Mouse (Mus musculus) adrenal gland, adult 8-10 months (tissue): ENCODE data around the gene Gm12394. TPM values are rescaled to one million over a fixed set of nuclear protein-coding genes. Genes with fewer than 3 reads are reported as not detected.
"Not testable (repeated sequence)": the region's sequence is repeated elsewhere in the genome, so short reads cannot be mapped to it uniquely, and the experiment has no call there.

Experiments
- DNase-seq: peaks from one replicate; pipeline ENCODE4 v3.0.0; 2022
- total RNA-seq, 4 experiments: library from RNA; stranded (reverse); gene quantifications; 2 replicates each; pipeline ENCODE4 v1.2.4; 2022

The Gm12394 gene
- total RNA-seq, 4 experiments from 2014 or later: 0.14 to 0.52 (median 0.22) TPM

DNA sequence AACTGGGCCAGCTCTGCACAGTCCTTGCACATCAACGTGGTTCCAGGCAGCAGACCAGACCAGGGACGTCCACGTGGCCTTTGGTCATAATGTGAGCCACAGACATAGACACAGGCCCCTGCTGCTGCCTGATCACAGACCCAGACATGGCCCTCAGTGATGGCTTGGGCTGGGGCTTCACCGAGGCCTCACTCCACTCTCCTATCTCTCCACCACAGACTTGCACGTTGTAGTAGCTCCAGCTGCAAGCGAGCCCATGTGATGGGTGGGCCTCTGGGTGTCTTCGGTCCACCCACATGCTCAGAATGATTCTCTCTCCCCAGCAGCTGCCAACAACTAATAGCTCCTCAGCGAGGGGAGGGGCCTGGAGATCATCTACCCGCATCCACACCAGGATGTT, 3.9 kb upstream of the Gm12394 start:
- not testable (repeated sequence) for DNase-seq

- not testable (repeated sequence) for DNase-seq
These were observed 2.8 kb downstream of the Gm12394 start, which contains the start of gene Fam205a1 for GRCm38 (mm10) chr4:42853788-42854187. Gene Fam205a1 (minus strand): TSS chr4:42853888.

DNA sequence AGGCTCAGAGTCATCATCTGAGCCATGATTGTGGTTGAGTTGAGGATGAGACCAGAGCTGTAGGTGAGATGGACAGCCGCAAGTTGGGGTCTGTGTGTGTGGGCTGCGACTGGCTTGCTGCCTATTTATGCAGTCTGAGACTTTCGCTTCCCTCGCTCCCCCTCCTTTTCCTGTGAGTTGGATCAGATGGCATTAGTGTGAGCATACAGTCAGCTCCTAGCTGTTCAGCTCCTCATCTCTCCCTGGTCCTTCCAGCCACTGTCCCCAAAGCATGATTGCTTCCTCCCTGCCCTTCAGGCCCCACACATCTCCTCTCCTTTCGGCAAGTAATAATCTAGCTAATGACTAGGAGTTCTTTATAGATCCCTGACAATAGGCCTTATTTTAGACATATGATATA, 82.7 kb downstream of the Gm12394 start, which contains the start of gene Ccl21a:
Gene Ccl21a (minus strand): TSS at position 101 of the 400 bp plus-strand sequence.
- DNase-seq: not testable (repeated sequence)

DNA sequence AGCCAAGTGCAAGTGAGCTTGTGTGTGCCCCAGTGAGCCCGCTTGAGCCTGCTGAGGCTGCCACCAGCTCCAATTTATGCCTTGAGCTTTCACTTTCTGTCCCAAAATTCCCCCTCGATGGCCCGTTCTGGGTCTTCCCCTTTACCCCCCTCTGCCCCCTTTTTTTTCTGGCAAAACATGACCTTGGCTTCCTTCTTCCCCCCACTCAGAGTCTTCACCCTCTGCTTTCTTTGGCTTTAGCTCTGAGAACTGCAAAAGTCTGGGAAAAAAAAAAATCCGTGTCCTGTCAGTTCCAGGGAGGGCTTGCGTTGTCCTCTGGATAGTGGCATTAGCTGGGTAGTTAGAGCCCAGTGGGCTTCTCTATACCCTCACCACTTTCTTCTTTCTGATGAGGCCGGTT, 100.1 kb downstream of the Gm12394 start, which contains the start of gene Ccl19:
Gene Ccl19 (minus strand): TSS at position 101 of the 400 bp plus-strand sequence.
- DNase-seq: not testable (repeated sequence)

GRCm38 (mm10) chr4:42735245-42735644, 121.3 kb downstream of the Gm12394 start, which contains the start of gene 4930578G10Rik:
Gene 4930578G10Rik (plus strand): TSS chr4:42735545.
- DNase-seq: not testable (repeated sequence)

Other genes starting within 250 kb of the Gm12394 start
- gene Gm10591, start 244.6 kb downstream of the Gm12394 start, total RNA-seq: not detected
- 10 to 100 TPM; 15.4 to 27.8 (median 19.9) TPM for gene Gm2564, start 227.1 kb downstream of the Gm12394 start, total RNA-seq
- 10 to 100 TPM in 1 of 4 experiments, 1 to 10 TPM in 1, not detected in 2; 1.5 to 11.7 TPM for gene Ccl27b, start 201.5 kb downstream of the Gm12394 start, total RNA-seq
- gene Il11ra2, start 194.9 kb downstream of the Gm12394 start, total RNA-seq: under 1 TPM in 2 of 4 experiments, not detected in 2; 0.37 to 0.38 TPM
- gene 4930578G10Rik, start 121.2 kb downstream of the Gm12394 start, total RNA-seq: 1 to 10 TPM in 1 of 4 experiments, under 1 TPM in 1, not detected in 2; 0.67 to 1.4 TPM
- 1 to 10 TPM; 1.8 to 7.0 (median 3.1) TPM for gene Ccl19, start 100.2 kb downstream of the Gm12394 start, total RNA-seq
- 10 to 100 TPM in 1 of 4 experiments, 1 to 10 TPM in 3; 4.1 to 10.2 (median 6.4) TPM for gene Ccl21a, start 82.8 kb downstream of the Gm12394 start, total RNA-seq
- gene Fam205a1, start 2.9 kb downstream of the Gm12394 start, total RNA-seq: not detected
- gene Fam205c, start 17.5 kb upstream of the Gm12394 start, total RNA-seq: not detected
- 1 to 10 TPM; 3.1 to 4.5 (median 3.8) TPM for gene Phf24, start 59.9 kb upstream of the Gm12394 start, total RNA-seq
- 10 to 100 TPM; 12.9 to 20.5 (median 18.2) TPM for gene Dnajb5, start 93.0 kb upstream of the Gm12394 start, total RNA-seq
- gene 1700022I11Rik, start 112.8 kb upstream of the Gm12394 start, total RNA-seq: not detected
- gene Vcp, start 143.7 kb upstream of the Gm12394 start, total RNA-seq: 100 to 1,000 TPM; 290 to 420 (median 339) TPM
- gene Fancg, start 153.7 kb upstream of the Gm12394 start, total RNA-seq: 10 to 100 TPM in 2 of 4 experiments, 1 to 10 TPM in 2; 8.0 to 17.8 (median 12.5) TPM
- 10 to 100 TPM; 14.8 to 30.8 (median 22.5) TPM for gene Pigo, start 169.0 kb upstream of the Gm12394 start, total RNA-seq
- 100 to 1,000 TPM; 204 to 262 (median 242) TPM for gene Stoml2, start 174.9 kb upstream of the Gm12394 start, total RNA-seq
- gene Fam214b, start 189.4 kb upstream of the Gm12394 start, total RNA-seq: 10 to 100 TPM; 49.5 to 64.9 (median 61.1) TPM
- gene Unc13b, start 202.2 kb upstream of the Gm12394 start, total RNA-seq: 10 to 100 TPM; 17.2 to 33.9 (median 22.9) TPM